8 mouse cellular contexts compared by ENCODE assay signal in the genomic region with DNA sequence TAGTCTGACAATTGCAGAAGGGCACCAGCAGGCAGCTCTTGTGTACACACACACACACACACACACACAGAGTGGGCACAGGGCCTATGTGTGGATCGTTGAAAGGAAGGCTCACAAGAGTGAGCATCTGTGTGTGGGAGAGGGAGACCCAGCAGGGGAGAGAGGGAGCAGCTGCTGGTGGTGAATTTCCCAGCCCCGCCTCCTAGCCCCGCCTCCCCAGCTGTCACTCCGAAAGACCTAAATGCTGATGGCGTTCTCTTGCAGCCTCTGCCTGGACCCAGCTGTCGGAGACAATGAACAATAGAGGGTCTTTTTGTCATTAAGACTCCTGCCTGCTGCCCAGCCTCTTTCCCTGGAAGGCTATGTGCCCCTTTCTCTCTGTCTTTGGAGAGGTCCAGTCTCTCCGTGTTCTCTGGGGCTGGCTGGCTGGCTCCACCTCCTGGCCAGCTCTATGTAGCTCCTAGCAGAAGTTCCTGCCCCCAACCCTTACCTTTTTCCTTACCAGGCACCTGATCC. TPM values are rescaled to one million over a fixed set of nuclear protein-coding genes. Genes with fewer than 3 reads are reported as not detected.
DNase-seq lines count a peak whose midpoint lies in the region; ATAC-seq and TF ChIP-seq lines count a peak whose summit lies in the region.

No protein-coding gene starts in this region.

- peak; percentile 88 for ATAC-seq in embryonic facial prominence, embryonic 14.5 days (ENCODE audit: low read depth)
- peak; percentile 59 for ATAC-seq in heart, postnatal 0 days (ENCODE audit: insufficient read depth, low read depth)
- ATAC-seq in liver, embryonic 14.5 days (ENCODE audit: insufficient read depth) = no peak

- H3K9ac ChIP-seq in embryonic facial prominence, embryonic 14.5 days (ENCODE audit: low read depth, low read length) = peak overlapping the region; percentile 42
- no peak overlapping the region for H3K9ac ChIP-seq in heart, postnatal 0 days (replicated peaks; ENCODE audit: low read depth, low read length)
- H3K9ac ChIP-seq in liver, embryonic 14.5 days (replicated peaks) = no peak overlapping the region

- H3K4me1 ChIP-seq in embryonic facial prominence, embryonic 14.5 days (ENCODE audit: control insufficient read depth, insufficient read depth, low read length) = 0 out of 2 replicates have a peak, but pooled peaks cover 4% of the 10 kb centered on the region
- 0 out of 2 replicates have a peak, but pooled peaks cover 10% of the 10 kb centered on the region for H3K4me1 ChIP-seq in heart, postnatal 0 days (ENCODE audit: control insufficient read depth, insufficient read depth)
- no peaks in the 10 kb centered on the region for H3K4me1 ChIP-seq in liver, embryonic 14.5 days (replicated peaks; ENCODE audit: control insufficient read depth in 2 of 2, insufficient read depth in 2 of 2, low read length in 1 of 2)

- peak; percentile 70 for DNase-seq in A20 (ENCODE audit: low read depth, low spot score)
- DNase-seq in adrenal gland, postnatal 36 days = peak; percentile 35 to 66
- peak; percentile 93 for DNase-seq in embryonic facial prominence, embryonic 14.5 days (ENCODE audit: low spot score)
- DNase-seq in heart, postnatal 0 days (ENCODE audit: low spot score) = no peak
- DNase-seq in layer of hippocampus, adult 11-12 months (ENCODE audit: low spot score) = peak; percentile 95
- no peak for DNase-seq in liver, embryonic 14.5 days (ENCODE audit: low read depth in 3 of 3, low spot score in 3 of 3)
- DNase-seq in ovary, adult 18-20 months (ENCODE audit: low spot score) = peak; percentile 33
- DNase-seq in natural killer cell, adult 2 months (ENCODE audit: low spot score in 2 of 2) = no peak

- peaks cover 40% of the 10 kb centered on the region for H3K27me3 ChIP-seq in embryonic facial prominence, embryonic 14.5 days (replicated peaks; ENCODE audit: control insufficient read depth, insufficient read depth, low read length)
- peaks cover 53% of the 10 kb centered on the region for H3K27me3 ChIP-seq in heart, postnatal 0 days (ENCODE audit: control insufficient read depth, insufficient read depth, low read length)
- H3K27me3 ChIP-seq in liver, embryonic 14.5 days (ENCODE audit: control insufficient read depth, insufficient read depth, low read length) = peaks cover 33% of the 10 kb centered on the region

- H3K9me3 ChIP-seq in embryonic facial prominence, embryonic 14.5 days (ENCODE audit: control insufficient read depth, low read length) = no peaks in the 10 kb centered on the region
- H3K9me3 ChIP-seq in heart, postnatal 0 days (replicated peaks; ENCODE audit: control insufficient read depth, low read length) = no peaks in the 10 kb centered on the region
- H3K9me3 ChIP-seq in liver, embryonic 14.5 days (ENCODE audit: control insufficient read depth, low read length) = no peaks in the 10 kb centered on the region

- H3K36me3 ChIP-seq in embryonic facial prominence, embryonic 14.5 days (ENCODE audit: control insufficient read depth, insufficient read depth, low read length) = no peaks in the 10 kb centered on the region
- no peaks in the 10 kb centered on the region for H3K36me3 ChIP-seq in heart, postnatal 0 days (replicated peaks; ENCODE audit: control insufficient read depth, insufficient read depth, low read length)
- no peaks in the 10 kb centered on the region for H3K36me3 ChIP-seq in liver, embryonic 14.5 days (replicated peaks; ENCODE audit: control insufficient read depth, insufficient read depth, low read depth)

- H3K27ac ChIP-seq in embryonic facial prominence, embryonic 14.5 days (replicated peaks; ENCODE audit: low read depth, low read length) = peak overlapping the region; percentile 68
- no peak overlapping the region for H3K27ac ChIP-seq in heart, postnatal 0 days (ENCODE audit: low read depth)
- no peak overlapping the region for H3K27ac ChIP-seq in liver, embryonic 14.5 days

- peak overlapping the region; percentile 67 for H3K4me2 ChIP-seq in embryonic facial prominence, embryonic 14.5 days (ENCODE audit: low read depth, low read length)
- peak overlapping the region; percentile 63 for H3K4me2 ChIP-seq in heart, postnatal 0 days (ENCODE audit: low read depth, low read length)
- peak overlapping the region; percentile 54 for H3K4me2 ChIP-seq in liver, embryonic 14.5 days (ENCODE audit: low read depth)

- peak overlapping the region; percentile 35 for H3K4me3 ChIP-seq in embryonic facial prominence, embryonic 14.5 days (ENCODE audit: low read depth, low read length)
- H3K4me3 ChIP-seq in heart, postnatal 0 days (ENCODE audit: low read depth, low read length) = peak overlapping the region; percentile 37
- H3K4me3 ChIP-seq in liver, embryonic 14.5 days (ENCODE audit: insufficient read depth in 1 of 2, low read depth in 2 of 2, low read length in 2 of 2) = peak overlapping the region in 1 of 2 experiments; percentile 30; a peak in 3 of 4 replicates

- WGBS in embryonic facial prominence, embryonic 14.5 days = 0% methylated on average over 5 of the region's 7 CpGs
- WGBS in heart, postnatal 0 days = under 1% methylated on average over 7 of the region's 7 CpGs
- 0% methylated on average over 7 of the region's 7 CpGs for WGBS in liver, embryonic 14.5 days (ENCODE audit: insufficient replicate concordance)

- no peak for TF ChIP-seq EP300 in heart, postnatal 0 days (IDR thresholded peaks at IDR 0.05; ENCODE audit: low read depth)
- TF ChIP-seq EP300 in liver, embryonic 14.5 days (IDR thresholded peaks at IDR 0.05; ENCODE audit: low read depth) = no peak

- TF ChIP-seq CTCF in heart, postnatal 0 days (IDR thresholded peaks at IDR 0.05; ENCODE audit: low read depth) = peak; percentile 38
- peak; percentile 30 for TF ChIP-seq CTCF in liver, embryonic 14.5 days (IDR thresholded peaks at IDR 0.05; ENCODE audit: low read depth)

RNA-seq across cellular contexts. Expression of gene Btbd17, which starts 0.5 kb away (rescaled TPM):
- total RNA-seq in adrenal gland, postnatal 36 days (2021) = not detected
- 3.2 and 4.5 TPM in 2 replicates for polyA plus RNA-seq in embryonic facial prominence, embryonic 14.5 days (2014; fragmentation: Nextera tagmentation; extraction: Ambion mirVana)
- total RNA-seq in heart, postnatal 0 days (2014; rRNA removed; ENCODE audit: low replicate concordance) = not detected in 2 replicates
- polyA plus RNA-seq in heart, postnatal 0 days (2015; fragmentation: Nextera tagmentation; extraction: Ambion mirVana) = 0.12 and 0.18 TPM in 2 replicates
- 0.10 TPM in 1 of 2 replicates, not detected in the other for polyA plus RNA-seq in liver, embryonic 14.5 days (2012; rRNA removed)
- polyA plus RNA-seq in liver, embryonic 14.5 days (2014; fragmentation: Nextera tagmentation; extraction: Ambion mirVana) = not detected in 2 replicates

RNA-seq across cellular contexts. Expression of gene Gpr142, which starts 3.4 kb away (rescaled TPM):
- not detected for total RNA-seq in adrenal gland, postnatal 36 days (2021)
- not detected in 2 replicates for polyA plus RNA-seq in embryonic facial prominence, embryonic 14.5 days (2014; fragmentation: Nextera tagmentation; extraction: Ambion mirVana)
- total RNA-seq in heart, postnatal 0 days (2014; rRNA removed; ENCODE audit: low replicate concordance) = not detected in 2 replicates
- polyA plus RNA-seq in heart, postnatal 0 days (2015; fragmentation: Nextera tagmentation; extraction: Ambion mirVana) = not detected in 2 replicates
- 0.04 TPM in 1 of 2 replicates, not detected in the other for polyA plus RNA-seq in liver, embryonic 14.5 days (2012; rRNA removed)
- polyA plus RNA-seq in liver, embryonic 14.5 days (2014; fragmentation: Nextera tagmentation; extraction: Ambion mirVana) = not detected in 2 replicates

RNA-seq across cellular contexts. Expression of gene Kif19a, which starts 30.1 kb away (rescaled TPM):
- total RNA-seq in adrenal gland, postnatal 36 days (2021) = under 1 TPM; 0.63 TPM
- 2.1 TPM in 2 replicates for polyA plus RNA-seq in embryonic facial prominence, embryonic 14.5 days (2014; fragmentation: Nextera tagmentation; extraction: Ambion mirVana)
- 2.7 TPM in 1 of 2 replicates, not detected in the other for total RNA-seq in heart, postnatal 0 days (2014; rRNA removed; ENCODE audit: low replicate concordance)
- polyA plus RNA-seq in heart, postnatal 0 days (2015; fragmentation: Nextera tagmentation; extraction: Ambion mirVana) = 0.08 and 0.14 TPM in 2 replicates
- polyA plus RNA-seq in liver, embryonic 14.5 days (2012; rRNA removed) = 0.09 and 0.10 TPM in 2 replicates
- polyA plus RNA-seq in liver, embryonic 14.5 days (2014; fragmentation: Nextera tagmentation; extraction: Ambion mirVana) = not detected in 2 replicates

RNA-seq across cellular contexts. Expression of gene Gprc5c, which starts 55.7 kb away (rescaled TPM):
- 1 to 10 TPM; 6.9 to 8.8 TPM for total RNA-seq in adrenal gland, postnatal 36 days (2021)
- polyA plus RNA-seq in embryonic facial prominence, embryonic 14.5 days (2014; fragmentation: Nextera tagmentation; extraction: Ambion mirVana) = 39.6 and 40.3 TPM in 2 replicates
- total RNA-seq in heart, postnatal 0 days (2014; rRNA removed; ENCODE audit: low replicate concordance) = 14.1 and 16.5 TPM in 2 replicates
- 6.8 and 7.5 TPM in 2 replicates for polyA plus RNA-seq in heart, postnatal 0 days (2015; fragmentation: Nextera tagmentation; extraction: Ambion mirVana)
- 4.8 and 5.0 TPM in 2 replicates for polyA plus RNA-seq in liver, embryonic 14.5 days (2012; rRNA removed)
- polyA plus RNA-seq in liver, embryonic 14.5 days (2014; fragmentation: Nextera tagmentation; extraction: Ambion mirVana) = 8.0 and 9.8 TPM in 2 replicates

Comparison
In these comparisons a context has a peak if more than half of its experiments do, and no peak if none do; other contexts are left out.
1. DNase-seq: peak in A20 (single experiment), adrenal gland, postnatal 36 days (2 of 2), embryonic facial prominence, embryonic 14.5 days (single experiment), layer of hippocampus, adult 11-12 months (single experiment) and ovary, adult 18-20 months (single experiment); none in heart, postnatal 0 days (single experiment), liver, embryonic 14.5 days (0 of 3) and natural killer cell, adult 2 months (0 of 2).
2. Peak in every context shown above with its lines, with median percentiles within 50 percentile points of each other: H3K4me2 ChIP-seq.